Mouse (Mus musculus): ENCODE data around the gene Hhat.

GRCm38 (mm10) chr1:192587451-192587850, 183.6 kb downstream of the Hhat start:
- TF ChIP-seq CTCF (IDR thresholded peaks at IDR 0.05; ENCODE audit: control insufficient read depth, insufficient read depth, insufficient read length) = no peak
- TF ChIP-seq CEBPB (IDR thresholded peaks at IDR 0.05; ENCODE audit: low read depth) = no peak
- TF ChIP-seq USF1 (IDR thresholded peaks at IDR 0.05; ENCODE audit: low read depth) = no peak
- no peak for TF ChIP-seq FOSL1 (IDR thresholded peaks at IDR 0.05; ENCODE audit: insufficient read depth, low read length, poor library complexity, severe bottlenecking)
- no peak for TF ChIP-seq MAX (IDR thresholded peaks at IDR 0.05)
- no peak for TF ChIP-seq MYOG (IDR thresholded peaks at IDR 0.05; ENCODE audit: control insufficient read depth, extremely low read depth, insufficient read length)
- no peak for TF ChIP-seq MYOD1 (IDR thresholded peaks at IDR 0.05; ENCODE audit: control insufficient read depth, insufficient read length, low read depth)
